In genomic region chr5:53871665-53872312, GRCm38 (mm10) we compare ENCODE assay signal across 9 mouse cellular contexts.
DNase-seq lines count a peak whose midpoint lies in the region; ATAC-seq and TF ChIP-seq lines count a peak whose summit lies in the region.
"Had no signal": no experiment of that assay in that cellular context is flagged by ENCODE, and none has a peak within 500 bp of the region (broad histone marks: within the 10 kb centered on the region; RNA-seq: fewer than 3 reads in every experiment).

No protein-coding gene starts in this region.

- TF ChIP-seq CTCF in G1E (IDR thresholded peaks at IDR 0.05; ENCODE audit: low read depth, low read length) = peak; percentile 56
- TF ChIP-seq CTCF in lung, postnatal 0 days (IDR thresholded peaks at IDR 0.05) = peak; percentile 92

- H3K9ac ChIP-seq in forebrain, embryonic 14.5 days (ENCODE audit: low read length) = no peak overlapping the region
- H3K9ac ChIP-seq in hindbrain, embryonic 11.5 days (ENCODE audit: low read depth, low read length) = no peak overlapping the region
- H3K9ac ChIP-seq in lung, postnatal 0 days (replicated peaks; ENCODE audit: low read depth) = no peak overlapping the region
- H3K9ac ChIP-seq: limb, embryonic 12.5 days had no signal

- H3K27me3 ChIP-seq in G1E (ENCODE audit: insufficient read depth, low read length) = no peaks in the 10 kb centered on the region
- H3K27me3 ChIP-seq in forebrain, embryonic 14.5 days (replicated peaks; ENCODE audit: control insufficient read depth, insufficient read depth, low read length) = no peaks in the 10 kb centered on the region
- H3K27me3 ChIP-seq in hindbrain, embryonic 11.5 days (ENCODE audit: control insufficient read depth, insufficient read depth, low read length) = no peaks in the 10 kb centered on the region
- no peaks in the 10 kb centered on the region for H3K27me3 ChIP-seq in lung, postnatal 0 days (replicated peaks; ENCODE audit: insufficient read depth, low read length)
- H3K27me3 ChIP-seq: limb, embryonic 12.5 days had no signal

- peak; percentile 22 for DNase-seq in G1E (ENCODE audit: low spot score)
- DNase-seq in c-Kit-positive CD71-positive TER-119-negative erythroid progenitor cells, embryonic 14.5 days (ENCODE audit: low read depth) = peak; percentile 54
- peak; percentile 79 for DNase-seq in forebrain, embryonic 14.5 days (ENCODE audit: low spot score)
- DNase-seq in hindbrain, embryonic 11.5 days (ENCODE audit: low spot score) = peak; percentile 73
- peak; percentile 24 to 65 for DNase-seq in layer of hippocampus, adult 8-10 months (ENCODE audit: low spot score in 2 of 2)
- DNase-seq in lung, postnatal 0 days (ENCODE audit: low spot score) = peak; percentile 81
- peak; percentile 12 for DNase-seq in ovary, adult 18-20 months (ENCODE audit: low spot score)
- DNase-seq in thymus, postnatal 14 days = peak; percentile 58

- WGBS in forebrain, embryonic 14.5 days = 31% methylated on average over 6 of the region's 6 CpGs
- WGBS in hindbrain, embryonic 11.5 days = 36% methylated on average over 6 of the region's 6 CpGs
- WGBS in lung, postnatal 0 days = 28% methylated on average over 6 of the region's 6 CpGs

- H3K4me2 ChIP-seq in forebrain, embryonic 14.5 days (ENCODE audit: low read length) = no peak overlapping the region
- no peak overlapping the region for H3K4me2 ChIP-seq in hindbrain, embryonic 11.5 days (replicated peaks; ENCODE audit: low read depth, low read length)
- H3K4me2 ChIP-seq in lung, postnatal 0 days (replicated peaks; ENCODE audit: low read depth, low read length) = no peak overlapping the region
- H3K4me2 ChIP-seq: limb, embryonic 12.5 days had no signal

- no peak for TF ChIP-seq EP300 in lung, postnatal 0 days (IDR thresholded peaks at IDR 0.05)

- H3K9me3 ChIP-seq in G1E (replicated peaks) = no peaks in the 10 kb centered on the region
- no peaks in the 10 kb centered on the region for H3K9me3 ChIP-seq in forebrain, embryonic 14.5 days (replicated peaks; ENCODE audit: control insufficient read depth, low read length)
- no peaks in the 10 kb centered on the region for H3K9me3 ChIP-seq in hindbrain, embryonic 11.5 days (ENCODE audit: control insufficient read depth, low read length)
- no peaks in the 10 kb centered on the region for H3K9me3 ChIP-seq in lung, postnatal 0 days (ENCODE audit: low read length)
- H3K9me3 ChIP-seq: limb, embryonic 12.5 days had no signal

- ATAC-seq in G1E (ENCODE audit: extremely low read depth, insufficient number of reproducible peaks, low FRiP score, poor library complexity, severe bottlenecking) = peak; percentile 70
- peak; percentile 94 for ATAC-seq in forebrain, embryonic 14.5 days
- ATAC-seq in hindbrain, embryonic 11.5 days (ENCODE audit: low FRiP score) = peak; percentile 80
- ATAC-seq in lung, postnatal 0 days = peak; percentile 78

- peaks cover 5% of the 10 kb centered on the region; the same call in 1 of the 2 replicates for H3K4me1 ChIP-seq in G1E (ENCODE audit: insufficient read depth, low read depth, low read length)
- H3K4me1 ChIP-seq in forebrain, embryonic 14.5 days (ENCODE audit: control insufficient read depth, insufficient read depth, low read length) = no peaks in the 10 kb centered on the region
- no peaks in the 10 kb centered on the region for H3K4me1 ChIP-seq in hindbrain, embryonic 11.5 days (replicated peaks; ENCODE audit: control insufficient read depth, insufficient read depth, low read length)
- H3K4me1 ChIP-seq in lung, postnatal 0 days (ENCODE audit: insufficient read depth, low read depth, low read length) = no peaks in the 10 kb centered on the region
- H3K4me1 ChIP-seq: limb, embryonic 12.5 days had no signal

- no peak overlapping the region for H3K27ac ChIP-seq in forebrain, embryonic 14.5 days (ENCODE audit: low read depth, low read length)
- H3K27ac ChIP-seq in hindbrain, embryonic 11.5 days (ENCODE audit: low read depth, low read length) = no peak overlapping the region
- no peak overlapping the region for H3K27ac ChIP-seq in lung, postnatal 0 days (ENCODE audit: low read length)
- H3K27ac ChIP-seq: limb, embryonic 12.5 days had no signal

- no peaks in the 10 kb centered on the region for H3K36me3 ChIP-seq in G1E (replicated peaks)
- peaks cover 7% of the 10 kb centered on the region for H3K36me3 ChIP-seq in forebrain, embryonic 14.5 days (ENCODE audit: control insufficient read depth, insufficient read depth, low read length)
- H3K36me3 ChIP-seq in hindbrain, embryonic 11.5 days (ENCODE audit: control insufficient read depth, insufficient read depth, low read length) = no peaks in the 10 kb centered on the region
- H3K36me3 ChIP-seq in lung, postnatal 0 days (ENCODE audit: insufficient read depth, low read length) = no peaks in the 10 kb centered on the region

- H3K4me3 ChIP-seq in G1E (ENCODE audit: low read depth, low read length) = no peak overlapping the region
- no peak overlapping the region for H3K4me3 ChIP-seq in forebrain, embryonic 14.5 days (ENCODE audit: low read depth, low read length)
- H3K4me3 ChIP-seq in hindbrain, embryonic 11.5 days (ENCODE audit: low read depth, low read length) = no peak overlapping the region
- no peak overlapping the region for H3K4me3 ChIP-seq in lung, postnatal 0 days (ENCODE audit: low read depth, low read length)
- H3K4me3 ChIP-seq: limb, embryonic 12.5 days had no signal

Comparison
In these comparisons a context has a peak if more than half of its experiments do, and no peak if none do; other contexts are left out.
1. DNase-seq: peak in every context shown above with its lines; median percentile 81 in lung, postnatal 0 days; 79 in forebrain, embryonic 14.5 days; 73 in hindbrain, embryonic 11.5 days; 58 in thymus, postnatal 14 days; 54 in c-Kit-positive CD71-positive TER-119-negative erythroid progenitor cells, embryonic 14.5 days; 44 in layer of hippocampus, adult 8-10 months; 22 in G1E; 12 in ovary, adult 18-20 months.